Mouse (Mus musculus): Measurements from ENCODE around the gene Slc35c1.
A peak's percentile ranks its signal among the peaks of the same experiment; 100 is the strongest.

DNA sequence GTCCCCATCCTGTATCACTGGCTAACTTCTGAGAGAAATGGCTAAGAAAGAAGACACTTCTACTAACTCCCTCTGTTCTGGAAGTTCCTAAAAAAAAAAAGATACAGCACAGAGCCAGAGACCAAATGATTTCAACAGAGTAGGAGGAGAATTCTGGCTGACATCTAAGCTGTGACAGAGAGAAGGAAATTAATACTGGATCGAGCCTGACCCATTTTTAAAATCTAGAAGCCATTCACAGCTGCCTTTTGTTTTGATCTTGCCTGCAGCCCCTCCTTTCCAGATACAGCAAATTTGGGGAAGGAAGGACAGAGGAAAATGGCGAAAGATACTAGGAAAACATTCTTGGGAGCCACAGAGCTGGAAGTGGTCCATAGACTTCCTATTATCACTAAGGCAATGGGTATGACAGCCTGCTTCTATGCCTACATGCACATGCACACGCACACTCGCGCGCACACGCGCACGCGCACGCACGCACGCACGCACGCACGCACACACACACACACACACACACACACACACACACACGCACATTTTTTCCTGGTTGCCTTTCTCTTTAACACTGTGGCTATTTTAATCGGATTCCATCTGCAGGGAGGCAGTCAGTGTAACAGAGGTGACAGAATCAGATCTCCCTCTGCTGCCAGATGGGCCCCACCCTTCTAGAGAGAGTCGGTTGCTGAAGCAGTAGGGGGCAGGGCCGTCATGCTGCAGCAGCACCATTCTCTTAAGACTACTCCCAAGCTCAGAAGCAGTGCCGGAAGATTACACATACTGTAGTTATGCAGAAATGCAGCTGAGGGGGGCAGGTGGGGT, 29.4 kb downstream of the Slc35c1 start:
- TF ChIP-seq CTCF (IDR thresholded peaks at IDR 0.05) (no peak), POLR2A (IDR thresholded peaks at IDR 0.05; ENCODE audit: insufficient read depth, low read depth, low read length) (peak; percentile 43; the same call in 1 of the 2 replicates)
